Mouse (Mus musculus): ENCODE measurements at regions not wholly inside any gene's neighbourhood (a gene's known extent, or its start where the extent isn't known, plus 50 kb on each side); places are given as distances from the start of the nearest gene placed in this dataset.
"Not testable (repeated sequence)": the region's sequence is repeated elsewhere in the genome, so short reads cannot be mapped to it uniquely, and the experiment has no call there.

DNA sequence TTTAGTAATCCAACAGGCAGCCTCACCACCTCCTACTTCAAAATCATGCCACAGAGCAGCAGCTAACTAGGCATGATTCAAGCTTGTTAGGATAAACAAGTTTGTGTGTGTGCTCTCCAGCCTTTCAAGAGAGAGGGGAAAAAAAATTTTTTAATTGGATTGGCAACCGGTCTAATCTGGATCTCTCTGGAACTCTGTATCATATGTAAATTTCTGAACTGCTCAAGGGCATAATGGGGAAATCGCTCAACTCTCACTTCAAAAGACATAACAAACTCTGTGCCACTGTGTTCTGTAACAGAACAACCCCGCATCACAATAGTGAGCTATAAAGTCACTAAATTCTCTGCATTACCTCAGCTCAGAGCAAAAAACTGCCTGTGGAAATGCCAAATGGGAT is 147.9 kb upstream of the Krtap11-1 start:
- DNase-seq: no peak

DNA sequence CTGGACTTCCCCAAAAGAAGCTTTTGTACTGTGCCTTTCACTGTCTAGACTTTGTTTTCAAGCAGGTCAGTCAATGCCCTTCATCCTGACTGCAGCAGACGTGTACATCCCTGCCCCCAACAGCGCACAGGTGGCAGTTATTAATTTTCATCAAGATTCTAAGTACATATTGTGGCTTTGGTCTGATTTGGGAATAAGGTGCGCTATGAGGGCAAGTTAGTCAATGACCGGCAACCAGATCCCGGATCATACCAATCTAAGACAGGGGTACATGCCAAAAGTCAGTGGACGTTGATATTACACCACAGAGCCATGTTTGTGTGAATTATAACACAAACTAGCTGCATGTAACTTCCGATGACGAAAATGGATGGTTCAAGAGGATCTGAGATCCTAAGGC is 144.7 kb upstream of the Krtap11-1 start:
- not testable (repeated sequence) for DNase-seq

DNA sequence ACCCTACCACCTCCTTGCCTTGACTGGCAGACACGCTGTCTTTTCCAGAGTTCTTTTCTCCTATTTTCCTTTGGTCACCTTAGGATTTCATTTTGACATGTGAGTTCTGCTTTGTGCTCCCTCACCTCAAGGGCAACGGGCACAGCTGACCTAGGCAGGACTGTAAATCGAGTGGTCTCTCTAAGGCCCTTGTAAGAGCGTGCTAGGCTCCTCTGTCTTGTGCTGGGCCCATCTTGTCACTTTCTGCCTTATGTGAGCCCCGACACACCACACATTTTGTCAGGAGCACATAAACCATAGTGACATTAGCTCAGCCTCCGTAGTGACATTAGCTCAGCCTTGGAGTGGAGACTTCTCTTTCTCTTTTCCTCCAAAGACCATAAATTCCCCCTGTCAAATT is 133.3 kb upstream of the Krtap11-1 start:
- no peak for DNase-seq

DNA sequence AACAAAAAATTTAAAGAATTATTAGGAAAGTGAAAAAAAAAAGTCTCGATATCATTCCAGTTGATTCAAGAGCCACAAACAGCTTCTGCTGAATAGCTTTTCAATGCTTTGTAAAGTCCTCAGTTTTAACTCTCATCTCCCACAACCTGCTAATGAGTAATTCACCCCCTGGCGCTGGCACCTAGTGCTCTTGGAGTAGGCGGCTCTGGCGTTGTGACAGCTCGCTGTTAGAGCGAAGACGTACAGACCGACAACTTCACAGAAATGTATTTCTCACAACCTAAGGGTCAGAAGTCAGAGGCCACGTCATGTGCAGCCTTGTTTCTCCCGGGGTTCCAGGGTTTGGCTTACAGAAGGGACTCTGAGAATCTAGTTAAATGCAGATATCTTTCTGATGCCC is 132.2 kb upstream of the Krtap11-1 start:
- DNase-seq: no peak

DNA sequence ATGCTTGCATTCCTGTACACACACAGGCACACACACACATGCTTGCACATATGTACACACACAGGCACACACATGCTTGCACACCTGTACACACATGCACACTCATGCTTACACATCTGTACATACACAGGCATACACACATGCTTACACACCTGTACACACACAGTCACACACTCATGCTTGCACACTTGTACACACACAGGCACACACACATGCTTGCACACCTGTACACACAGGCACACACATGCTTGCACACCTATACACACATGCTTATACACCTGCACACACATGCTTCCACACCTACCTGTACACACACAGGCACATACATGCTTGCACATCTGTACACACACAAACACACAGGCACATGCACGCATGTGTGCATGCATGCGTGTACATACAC is 131.4 kb upstream of the Krtap11-1 start:
- DNase-seq: no peak

DNA sequence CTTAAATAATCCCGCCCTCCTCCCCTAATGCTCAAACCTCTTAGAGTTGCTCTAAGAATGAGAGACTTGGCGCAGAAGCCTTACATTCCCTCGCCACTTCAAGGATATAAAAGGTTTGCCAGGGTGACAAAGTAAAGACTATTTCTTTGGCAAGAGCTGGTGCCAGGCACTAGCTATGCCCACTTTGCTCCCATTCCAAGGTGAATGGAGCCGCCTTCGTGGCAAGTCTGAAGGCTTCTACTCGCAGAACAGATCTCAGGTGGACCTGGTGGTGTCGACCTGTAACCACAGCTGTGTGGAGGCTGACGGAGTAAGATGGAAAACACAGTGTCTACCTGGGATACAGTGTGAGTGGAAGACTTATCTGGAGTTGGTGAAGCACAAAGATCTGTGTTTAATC is 130.8 kb upstream of the Krtap11-1 start:
- no peak for DNase-seq

DNA sequence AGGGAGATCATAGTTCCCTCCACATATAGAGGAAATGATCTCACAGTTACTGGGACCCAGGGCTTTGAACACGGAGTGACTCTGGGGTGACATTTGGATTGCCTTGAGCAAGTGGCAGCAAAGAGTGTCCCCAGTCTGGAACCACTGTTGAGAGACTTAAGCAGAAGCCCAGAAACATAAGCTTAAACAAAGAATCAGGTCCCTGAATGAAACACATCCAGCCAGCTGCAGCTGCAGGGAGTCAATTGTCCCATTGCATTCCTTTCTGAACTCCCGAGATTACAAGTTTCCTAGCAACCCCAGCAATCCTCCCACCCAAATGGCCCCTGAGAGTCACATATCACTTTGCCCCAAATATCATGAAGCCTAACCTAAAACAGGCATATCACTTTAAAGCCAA is 128.7 kb upstream of the Krtap11-1 start:
- DNase-seq: no peak

DNA sequence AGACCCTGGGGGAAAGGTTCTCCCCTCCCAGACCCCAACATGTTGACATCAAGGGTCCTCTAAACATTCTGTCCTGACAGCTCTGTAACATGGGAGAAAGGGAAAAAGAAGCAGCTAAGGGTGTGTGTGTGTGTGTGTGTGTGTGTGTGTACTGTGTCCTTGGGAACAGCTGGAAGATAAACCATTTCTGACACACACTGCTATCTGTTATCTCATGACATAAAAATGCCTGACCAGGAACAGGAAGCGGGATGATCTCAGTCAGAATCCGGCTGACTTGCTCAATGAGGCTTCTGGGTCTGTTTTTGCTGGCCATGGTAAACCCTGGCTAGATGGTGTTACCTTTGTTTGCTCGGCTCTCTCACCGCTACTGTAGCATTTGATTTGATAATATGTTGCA is 124.8 kb upstream of the Krtap11-1 start:
- DNase-seq: no peak

DNA sequence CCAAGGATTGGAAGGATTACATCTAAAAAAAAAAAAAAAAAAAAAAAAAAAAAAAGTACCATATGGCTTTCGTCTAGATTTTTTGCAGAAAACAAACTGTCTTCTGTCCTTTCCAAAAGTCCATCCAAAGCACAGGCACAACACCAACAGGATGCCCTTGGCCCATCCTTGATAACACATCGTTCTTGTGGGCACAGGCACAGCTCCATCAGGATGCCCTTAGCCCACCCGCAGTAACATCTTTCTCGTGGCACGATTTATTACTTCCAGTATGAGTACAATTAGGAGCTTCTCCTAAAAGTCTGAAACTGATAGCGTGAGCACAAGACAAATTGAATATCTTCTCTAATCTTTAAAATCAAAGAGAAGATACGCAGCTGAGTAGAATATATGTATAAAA is 124.4 kb upstream of the Krtap11-1 start:
- no peak for DNase-seq

DNA sequence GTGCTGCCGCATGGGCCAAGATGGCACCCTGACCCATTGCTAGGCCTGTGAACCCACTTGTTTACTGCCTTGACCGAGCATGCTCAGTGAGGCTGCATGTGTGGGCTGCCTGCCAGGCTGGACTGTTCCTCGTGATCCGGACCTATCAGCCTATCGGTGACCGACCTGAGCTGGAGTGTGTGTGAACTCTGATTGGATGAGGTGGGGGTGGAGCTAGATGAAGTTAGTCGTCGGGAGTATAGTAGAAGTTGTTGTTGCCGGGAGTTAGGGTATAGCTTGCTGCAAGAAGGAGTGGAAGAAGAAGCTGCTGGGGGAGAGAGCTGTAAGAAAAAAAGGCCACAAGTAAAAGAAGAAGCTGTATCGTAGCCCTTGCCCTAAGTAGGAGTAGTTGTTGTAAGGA is 122.3 kb upstream of the Krtap11-1 start:
- DNase-seq: peak; percentile 6

DNA sequence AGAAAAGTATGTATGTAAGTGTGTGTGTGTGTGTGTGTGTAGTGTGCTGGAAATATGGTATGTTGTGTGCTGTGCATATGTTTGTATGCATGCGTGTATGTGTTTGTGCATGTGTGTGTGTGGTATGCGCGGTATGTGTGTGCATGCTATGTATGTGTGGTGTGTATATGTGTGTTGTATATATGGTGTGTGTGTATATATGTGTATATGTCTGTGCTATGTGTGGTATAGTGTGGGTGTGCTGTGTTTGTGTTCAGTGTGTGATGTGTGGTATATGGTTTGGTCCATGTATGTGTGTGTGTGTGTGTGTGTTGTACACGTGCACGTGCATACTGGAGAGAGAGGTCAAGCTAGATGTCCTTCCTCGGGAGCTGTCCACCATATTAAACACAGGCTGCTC is 108.5 kb upstream of the Krtap11-1 start:
- no peak for DNase-seq

DNA sequence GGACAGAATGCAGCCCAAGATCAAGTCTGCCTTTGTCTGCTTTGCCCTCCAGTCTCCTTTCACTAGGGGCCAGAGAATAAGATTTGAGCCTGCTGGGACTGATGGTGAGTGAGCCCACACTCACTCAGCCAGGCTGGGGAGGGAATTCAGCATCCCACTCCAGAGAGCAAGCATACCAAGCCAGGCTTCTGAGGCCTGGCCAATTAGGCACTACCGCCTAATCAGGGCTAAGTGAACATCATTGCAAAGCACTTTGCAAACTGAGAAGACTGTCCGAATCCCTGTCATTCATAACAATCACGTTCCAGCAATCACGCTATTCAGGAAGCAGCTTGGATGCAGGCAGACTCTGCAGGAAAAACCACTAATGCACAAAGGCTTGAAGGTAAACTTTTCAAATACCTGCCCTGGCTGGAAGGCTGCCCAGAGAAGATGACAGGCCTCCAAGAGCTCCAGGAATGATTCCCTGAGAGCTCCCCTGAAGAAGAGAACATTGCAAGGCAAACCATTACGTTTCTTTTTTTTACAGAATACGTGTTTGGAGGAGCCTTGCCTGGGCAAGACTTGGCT is 107.5 kb upstream of the Krtap11-1 start:
- DNase-seq: no peak

DNA sequence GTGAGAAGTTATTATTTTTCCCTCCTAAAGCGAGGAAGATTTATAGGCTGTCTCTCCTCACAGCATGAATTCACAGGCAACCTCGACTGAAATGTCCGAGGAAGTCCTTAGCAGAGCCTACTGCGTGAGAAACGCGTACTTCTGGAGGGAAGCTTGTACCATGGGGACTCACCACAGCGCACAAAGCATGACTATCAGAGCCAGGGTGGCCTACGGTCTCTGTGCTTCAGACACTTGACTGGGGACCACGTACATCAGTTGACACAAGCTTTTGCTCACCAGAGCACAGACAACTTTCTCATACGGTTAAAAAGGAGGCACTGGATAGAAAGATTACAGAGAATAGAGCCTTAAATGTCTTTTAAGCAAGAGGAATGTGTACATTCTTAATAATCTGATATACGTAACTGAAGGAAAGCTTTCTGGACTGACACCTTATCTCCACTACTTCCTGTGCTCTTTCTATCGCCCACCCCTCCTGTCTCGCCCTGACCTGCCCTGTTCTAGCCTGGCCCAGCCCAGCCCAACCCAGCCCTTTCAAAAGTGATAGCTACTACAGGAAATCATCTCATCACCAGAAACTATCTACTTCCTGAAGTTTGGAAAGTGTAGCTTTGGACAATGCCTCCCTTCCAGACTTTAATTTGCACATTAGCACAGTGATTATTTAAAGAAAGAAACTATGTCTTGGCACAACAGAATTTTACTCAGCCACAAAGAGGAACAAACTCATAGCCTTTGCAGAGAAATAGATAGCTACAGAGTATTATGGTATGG is 104.2 kb upstream of the Krtap11-1 start:
- DNase-seq: no peak

DNA sequence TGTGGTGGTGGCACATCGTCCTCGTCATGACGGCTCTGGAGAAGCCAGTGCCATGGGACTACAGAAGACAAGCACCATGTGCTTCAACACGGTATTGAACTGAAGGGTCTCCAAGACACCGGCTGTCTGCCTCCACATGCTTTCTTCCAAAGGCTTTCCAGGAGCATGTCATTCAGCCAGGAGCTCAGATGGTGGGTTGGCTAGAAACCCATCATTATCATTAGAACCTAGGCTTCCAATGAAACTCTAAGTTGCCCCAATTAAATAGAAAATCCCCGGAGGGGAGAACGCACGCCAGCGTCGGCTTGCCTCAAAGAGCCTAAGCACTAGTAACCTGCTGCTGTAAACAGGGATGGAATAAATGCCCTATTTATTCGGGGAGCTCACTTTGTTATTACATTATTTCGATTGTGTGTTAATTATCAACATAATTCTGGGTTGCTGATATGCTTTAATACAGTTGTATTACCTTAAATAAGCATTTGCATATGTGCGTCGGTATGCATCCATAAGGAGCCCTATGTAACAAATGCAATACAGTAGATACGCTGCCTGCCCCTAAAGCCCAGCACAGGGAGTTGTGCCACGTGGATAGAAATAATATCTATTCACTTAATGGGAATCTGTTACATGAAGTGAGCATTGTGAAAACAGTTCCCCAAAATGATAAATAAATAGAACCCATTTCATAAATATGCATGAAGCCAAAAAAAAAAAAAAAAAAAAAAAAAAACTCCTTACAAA is 103.3 kb upstream of the Krtap11-1 start:
- no peak for DNase-seq

DNA sequence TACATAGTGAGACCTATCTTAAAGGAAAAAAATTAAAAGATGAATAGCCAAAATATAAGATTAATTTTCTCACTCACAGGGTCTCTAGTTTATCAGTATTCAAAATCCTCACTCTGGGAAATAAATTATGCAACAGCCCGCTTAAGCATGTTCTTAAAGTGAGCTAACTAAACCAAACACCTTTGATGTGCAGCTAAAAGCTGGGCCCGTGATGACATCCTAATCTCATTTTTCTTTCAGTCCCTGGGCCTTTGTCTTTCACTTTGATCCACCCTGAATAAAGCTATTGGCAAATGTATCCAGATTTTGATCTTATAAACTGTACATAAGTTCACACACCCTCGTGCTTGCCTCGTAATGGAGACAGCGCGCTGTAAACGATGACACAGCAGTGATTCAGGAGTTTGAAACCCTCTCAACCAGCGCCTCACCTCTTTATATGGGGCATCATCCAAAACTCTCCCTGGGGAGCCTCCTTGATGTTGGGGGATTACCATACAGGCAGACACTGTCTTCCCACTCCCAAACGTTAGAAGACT is 100.3 kb upstream of the Krtap11-1 start:
- DNase-seq: no peak

DNA sequence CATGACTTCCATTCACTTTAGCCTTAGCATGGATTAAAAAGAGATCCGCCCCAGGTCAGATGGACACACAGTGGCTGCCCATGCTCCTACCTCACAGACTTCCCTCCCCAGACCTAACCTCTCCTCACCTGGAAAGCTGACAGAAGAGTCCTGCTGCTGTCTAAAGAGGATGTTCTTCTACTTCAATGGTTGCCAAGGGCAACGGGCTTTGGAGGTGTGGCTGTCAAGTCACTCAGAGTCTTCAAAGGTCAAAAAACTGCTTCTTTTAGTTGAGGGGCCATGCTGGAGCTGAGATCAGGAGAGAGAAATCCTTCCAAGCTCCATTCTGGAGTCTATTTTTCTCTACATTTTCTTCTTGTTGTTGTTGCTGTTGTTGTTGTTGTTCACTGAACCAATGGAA is 89.1 kb upstream of the Krtap11-1 start:
- DNase-seq: no peak

DNA sequence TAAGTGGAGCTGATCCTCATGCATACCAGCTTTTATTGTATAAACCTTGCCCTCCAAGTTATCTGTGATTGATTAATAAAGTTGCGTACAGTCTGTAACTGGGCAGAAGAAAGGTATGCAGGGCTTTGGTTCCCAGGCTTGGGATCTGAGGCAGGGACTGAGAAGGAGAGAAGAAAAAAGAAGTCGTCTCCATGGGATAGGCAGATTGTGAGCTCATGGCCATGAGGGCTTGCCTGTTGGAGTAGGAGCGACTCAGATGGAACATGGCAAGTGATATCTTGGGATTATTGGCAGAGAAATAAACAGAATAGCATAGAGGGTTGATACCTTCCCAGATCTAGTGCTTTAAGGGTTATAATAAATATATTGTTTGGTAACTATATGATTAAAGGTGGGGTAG is 85.1 kb upstream of the Krtap11-1 start:
- no peak for DNase-seq

DNA sequence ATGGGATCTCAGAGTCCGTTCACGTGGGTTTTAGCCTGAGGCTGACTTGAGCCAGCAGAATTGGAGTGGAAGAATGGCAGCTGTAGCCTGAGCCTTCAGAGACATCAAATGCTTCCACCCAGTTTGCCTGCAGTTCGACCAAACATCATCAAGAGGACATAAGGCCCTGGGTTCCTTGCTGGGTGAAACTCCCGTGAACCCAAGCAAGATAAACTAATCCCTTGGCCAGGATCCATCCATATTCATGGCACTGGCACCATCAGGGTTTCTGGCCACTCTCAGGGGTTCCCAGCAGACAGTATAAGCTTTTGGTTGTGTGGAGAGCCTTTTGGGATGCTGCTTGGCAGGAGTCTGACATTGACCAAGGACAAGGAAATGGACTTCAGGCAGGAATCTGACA is 77.7 kb upstream of the Krtap11-1 start:
- no peak for DNase-seq

DNA sequence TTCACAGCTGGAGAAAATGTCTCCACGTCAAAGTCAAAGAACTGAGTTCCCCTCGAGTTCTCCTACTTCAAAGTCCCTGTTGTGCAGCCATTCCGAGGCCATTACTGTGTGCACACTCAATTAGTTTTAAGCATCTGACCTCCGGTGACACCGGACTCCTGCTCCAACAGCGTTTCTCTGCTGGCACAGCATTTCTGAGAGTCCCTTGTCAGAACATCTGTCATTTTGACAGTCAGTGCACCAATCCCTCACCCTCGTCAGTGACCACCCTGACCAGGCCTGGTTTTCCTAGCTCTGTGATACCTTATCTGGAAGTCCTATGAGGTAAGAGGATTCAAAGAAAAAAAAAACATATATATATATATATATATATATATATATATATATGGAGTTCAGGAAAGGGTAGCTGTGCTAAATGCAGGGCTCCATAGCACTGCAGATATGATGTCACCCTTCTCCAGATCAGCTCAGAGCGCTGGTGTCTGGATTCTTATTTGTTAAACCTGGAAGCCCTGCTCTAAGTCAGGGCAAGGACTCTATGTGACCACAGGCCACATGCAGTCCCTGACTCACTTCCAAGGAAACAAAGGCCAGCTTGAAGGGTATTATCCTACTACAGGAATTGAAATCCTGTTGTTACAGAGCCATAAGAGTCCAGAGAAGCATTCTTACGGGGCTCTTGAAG is 63.1 kb upstream of the Krtap11-1 start:
- no peak for DNase-seq

DNA sequence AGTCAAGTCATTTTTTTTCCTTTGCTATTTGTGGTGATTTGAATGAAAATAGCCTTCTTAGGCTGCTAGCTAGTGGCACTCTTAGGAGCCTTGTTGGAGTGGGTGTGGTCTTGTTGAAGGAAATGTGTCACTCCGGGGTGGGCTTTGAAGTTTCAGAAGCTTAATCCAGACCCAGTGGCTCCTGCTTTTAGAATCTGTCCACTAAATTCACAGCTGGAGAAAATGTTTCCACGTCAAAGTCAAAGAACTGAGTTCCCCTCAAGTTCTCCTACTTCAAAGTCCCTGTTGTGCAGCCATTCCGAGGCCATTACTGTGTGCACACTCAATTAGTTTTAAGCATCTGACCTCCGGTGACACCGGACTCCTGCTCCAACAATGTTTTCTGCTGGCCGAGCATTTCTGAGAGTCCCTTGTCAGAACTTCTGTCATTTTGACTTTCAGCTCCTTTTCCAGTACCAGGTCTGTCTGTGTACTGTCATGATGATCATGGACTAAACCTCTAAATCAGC is 61.2 kb upstream of the Krtap11-1 start:
- no peak for DNase-seq

DNA sequence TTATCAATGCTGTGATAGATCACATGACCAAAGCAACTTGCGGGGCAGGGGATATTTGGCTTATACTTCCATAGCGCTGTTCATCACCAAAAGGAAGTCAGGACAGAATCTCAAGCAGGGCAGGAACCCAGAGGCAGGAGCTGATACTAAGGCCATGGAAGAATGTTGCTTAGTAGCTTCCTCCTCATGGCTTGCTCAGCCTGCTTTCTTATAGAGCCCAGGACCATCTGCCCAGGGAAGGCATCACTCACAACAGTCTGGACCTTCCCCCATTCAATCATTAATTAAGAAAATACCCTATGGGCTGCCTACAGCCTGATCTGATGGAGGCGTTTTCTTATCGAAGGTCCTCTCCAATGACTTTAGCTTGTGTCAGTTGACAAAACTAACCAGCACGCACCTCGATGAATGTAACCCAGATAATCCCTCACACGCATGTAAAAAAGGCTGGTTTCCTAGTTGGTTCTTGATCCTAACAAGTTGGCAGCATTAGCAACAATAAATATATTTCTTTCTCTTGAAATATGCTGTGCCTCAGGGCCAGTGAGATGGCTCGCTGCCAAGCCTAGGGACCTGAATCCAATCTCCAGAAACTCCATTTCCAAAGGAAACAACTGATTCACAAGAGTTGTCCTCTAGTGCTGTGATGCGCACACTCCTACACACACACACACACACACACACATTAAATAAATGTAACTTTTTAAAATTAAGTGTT is 60.6 kb upstream of the Krtap11-1 start:
- DNase-seq: no peak

DNA sequence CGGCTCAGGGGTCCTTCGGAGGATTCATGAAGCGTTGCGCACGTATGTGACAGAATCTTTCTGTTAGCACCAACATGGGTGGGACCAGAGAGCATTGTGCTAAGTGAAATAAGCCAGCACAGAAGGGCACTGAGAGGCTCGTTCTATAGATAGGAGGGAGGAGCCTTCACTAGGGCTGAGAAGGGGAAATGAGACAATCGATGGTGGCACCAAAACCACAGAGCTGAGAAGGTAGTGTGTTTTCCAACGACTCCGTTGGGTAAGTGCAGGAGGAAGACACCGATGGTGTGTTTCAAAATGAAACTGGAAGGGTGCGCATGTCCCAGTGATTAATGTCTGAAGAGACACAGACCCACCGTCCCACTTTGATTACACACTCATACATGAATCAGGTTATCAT is 54.7 kb upstream of the Krtap11-1 start:
- no peak for DNase-seq

DNA sequence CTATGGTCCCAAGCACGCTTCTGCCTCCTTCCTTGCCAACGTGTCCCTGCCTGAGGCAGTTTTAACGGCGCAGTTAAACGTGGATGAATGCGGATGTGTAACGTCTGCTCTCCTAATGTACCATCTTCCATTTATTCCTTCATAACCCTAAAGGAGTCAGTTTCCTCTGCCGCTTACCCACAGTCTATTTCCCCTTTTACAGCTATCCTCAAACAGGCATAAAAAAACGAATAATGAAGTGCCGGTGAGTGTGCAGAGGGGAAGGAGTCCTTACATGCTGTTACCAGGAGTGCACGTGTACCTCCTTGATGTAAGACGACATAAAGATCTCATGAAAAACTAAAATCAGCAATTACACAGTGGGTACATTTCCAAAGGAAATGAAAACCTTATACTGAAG is 54.3 kb upstream of the Krtap11-1 start:
- DNase-seq: no peak

Data from cerebellum, adult 11-12 months (tissue).